ENCODE assay signal across 30 mouse cellular contexts in genomic region chr1:36768786-36769185, GRCm38 (mm10). TPM values are rescaled to one million over a fixed set of nuclear protein-coding genes. Genes with fewer than 3 reads are reported as not detected.
DNase-seq lines count a peak whose midpoint lies in the region; ATAC-seq and TF ChIP-seq lines count a peak whose summit lies in the region.
"Had no signal": no experiment of that assay in that cellular context is flagged by ENCODE, and none has a peak within 500 bp of the region (broad histone marks: within the 10 kb centered on the region; RNA-seq: fewer than 3 reads in every experiment).

No protein-coding gene starts in this region.

- H3K4me3 ChIP-seq in ES-Bruce4 (ENCODE audit: low read depth, low read length), result no peak overlapping the region
- H3K4me3 ChIP-seq in forebrain, embryonic 13.5 days, result no peak overlapping the region
- H3K4me3 ChIP-seq: embryonic facial prominence, embryonic 13.5 days; embryonic facial prominence, embryonic 15.5 days; erythroblast, embryonic 14.5 days; forebrain, embryonic 10.5 days; forebrain, embryonic 12.5 days; forebrain, embryonic 15.5 days had no signal

- H3K27me3 ChIP-seq in ES-Bruce4 (ENCODE audit: control insufficient read depth, insufficient read depth, low read length, poor library complexity, severe bottlenecking), result no peaks in the 10 kb centered on the region
- peaks cover 14% of the 10 kb centered on the region for H3K27me3 ChIP-seq in forebrain, embryonic 13.5 days
- H3K27me3 ChIP-seq: CH12.LX; forebrain, embryonic 15.5 days had no signal

- 82% methylated on average over 5 of the region's 5 CpGs for WGBS in forebrain, embryonic 13.5 days

- peak; percentile 57 for DNase-seq in CD4-positive, CD25-positive, alpha-beta regulatory T cell, adult 2 months (ENCODE audit: low read depth, low spot score)
- peak; percentile 64 for DNase-seq in induced T-regulatory cell, adult 2 months (ENCODE audit: low read depth)
- DNase-seq in lung, postnatal 10 days, result no peak
- DNase-seq in T-cell, adult 2 months (ENCODE audit: low spot score), result no peak
- DNase-seq: adrenal gland, adult 2 months; adrenal gland, postnatal 10 days; adrenal gland, postnatal 25 days; cerebellum, adult 11 months; cerebellum, adult 18-20 months; cerebellum, adult 8-10 months; cerebellum, adult 9-11 months; cerebellum, postnatal 14 days; cerebellum, postnatal 36 days; embryo, embryonic 11 days; forebrain, postnatal 0 days had no signal

- TF ChIP-seq POLR2A in ES-Bruce4 (IDR thresholded peaks at IDR 0.05; ENCODE audit: insufficient read depth, low read length), result no peak

- H3K27ac ChIP-seq in ES-Bruce4 (ENCODE audit: insufficient read depth, low read length), result peak overlapping the region; percentile 47; the same call in 1 of the 2 replicates
- H3K27ac ChIP-seq in forebrain, embryonic 13.5 days, result no peak overlapping the region
- H3K27ac ChIP-seq: embryonic facial prominence, embryonic 13.5 days; embryonic facial prominence, embryonic 15.5 days; forebrain, embryonic 10.5 days; forebrain, embryonic 12.5 days; forebrain, embryonic 15.5 days had no signal

- TF ChIP-seq CTCF in ES-Bruce4 (IDR thresholded peaks at IDR 0.05; ENCODE audit: low read depth, low read length), result no peak

- H3K36me3 ChIP-seq in ES-Bruce4 (ENCODE audit: control insufficient read depth, insufficient read depth, low read length, poor library complexity, severe bottlenecking), result no peaks in the 10 kb centered on the region
- no peaks in the 10 kb centered on the region for H3K36me3 ChIP-seq in forebrain, embryonic 13.5 days (ENCODE audit: poor library complexity, severe bottlenecking)
- H3K36me3 ChIP-seq: embryonic facial prominence, embryonic 13.5 days; embryonic facial prominence, embryonic 15.5 days; forebrain, embryonic 10.5 days; forebrain, embryonic 12.5 days; forebrain, embryonic 15.5 days had no signal

- no peak for TF ChIP-seq EP300 in ES-Bruce4 (IDR thresholded peaks at IDR 0.05; ENCODE audit: insufficient read depth, low read depth, low read length)

- no peak overlapping the region for H3K9ac ChIP-seq in ES-Bruce4 (ENCODE audit: low read depth, poor library complexity, severe bottlenecking)
- H3K9ac ChIP-seq in forebrain, embryonic 13.5 days, result no peak overlapping the region
- H3K9ac ChIP-seq: embryonic facial prominence, embryonic 13.5 days; embryonic facial prominence, embryonic 15.5 days; forebrain, embryonic 12.5 days; forebrain, embryonic 15.5 days; forebrain, postnatal 0 days had no signal

- H3K4me1 ChIP-seq in ES-Bruce4 (ENCODE audit: control insufficient read depth, insufficient read depth, low read length), result peaks cover 15% of the 10 kb centered on the region
- H3K4me1 ChIP-seq in forebrain, embryonic 13.5 days, result no peaks in the 10 kb centered on the region

- H3K9me3 ChIP-seq in ES-Bruce4 (replicated peaks; ENCODE audit: control insufficient read depth, insufficient read depth, low read length, poor library complexity, severe bottlenecking), result no peaks in the 10 kb centered on the region
- no peaks in the 10 kb centered on the region for H3K9me3 ChIP-seq in forebrain, embryonic 13.5 days (replicated peaks)
- H3K9me3 ChIP-seq: embryonic facial prominence, embryonic 13.5 days; embryonic facial prominence, embryonic 15.5 days; forebrain, embryonic 10.5 days; forebrain, embryonic 12.5 days; forebrain, embryonic 15.5 days had no signal

- ATAC-seq in forebrain, embryonic 13.5 days, result no peak
- ATAC-seq in granulocyte monocyte progenitor cell, adult 5-6 weeks (replicated peaks; ENCODE audit: poor library complexity, severe bottlenecking), result no peak
- ATAC-seq: forebrain, embryonic 15.5 days; forebrain, postnatal 0 days had no signal

- H3K4me2 ChIP-seq in forebrain, embryonic 13.5 days, result no peak overlapping the region
- H3K4me2 ChIP-seq: embryonic facial prominence, embryonic 13.5 days; embryonic facial prominence, embryonic 15.5 days; forebrain, embryonic 12.5 days; forebrain, embryonic 15.5 days had no signal

RNA-seq across cellular contexts. Expression of gene Zap70, which starts 7.2 kb away (rescaled TPM):
- polyA plus RNA-seq in ES-Bruce4 (2011; ENCODE audit: insufficient read depth, insufficient read length, low read depth, missing spikeins), result 0.68 and 1.5 TPM in 2 replicates
- 0.71 and 1.1 TPM in 2 replicates for polyA plus RNA-seq in forebrain, embryonic 13.5 days (2015; fragmentation: Nextera tagmentation; extraction: Ambion mirVana)
- total RNA-seq in granulocyte monocyte progenitor cell, adult 5-6 weeks (2014; fragmentation: Nextera tagmentation), result not detected in 2 replicates
- 0.13 TPM in 1 of 2 replicates, not detected in the other for total RNA-seq in granulocyte monocyte progenitor cell, adult 5-6 weeks (2017)
- total RNA-seq: MEL had no signal
- polyA plus RNA-seq: C2C12; erythroblast, embryonic 14.5 days had no signal

RNA-seq across cellular contexts. Expression of gene Actr1b, which starts 54.6 kb away (rescaled TPM):
- polyA plus RNA-seq in ES-Bruce4 (2011; ENCODE audit: insufficient read depth, insufficient read length, low read depth, missing spikeins), result 83.3 and 85.3 TPM in 2 replicates
- polyA plus RNA-seq in forebrain, embryonic 13.5 days (2015; fragmentation: Nextera tagmentation; extraction: Ambion mirVana), result 88.0 and 95.6 TPM in 2 replicates
- total RNA-seq in granulocyte monocyte progenitor cell, adult 5-6 weeks (2014; fragmentation: Nextera tagmentation), result 34.3 and 59.5 TPM in 2 replicates
- 30.8 and 37.7 TPM in 2 replicates for total RNA-seq in granulocyte monocyte progenitor cell, adult 5-6 weeks (2017)

RNA-seq across cellular contexts. Expression of gene 4933424G06Rik, which starts 58.8 kb away (rescaled TPM):
- 1.4 TPM in 1 of 2 replicates, not detected in the other for polyA plus RNA-seq in ES-Bruce4 (2011; ENCODE audit: insufficient read depth, insufficient read length, low read depth, missing spikeins)
- 0.69 TPM in 1 of 2 replicates, not detected in the other for polyA plus RNA-seq in forebrain, embryonic 13.5 days (2015; fragmentation: Nextera tagmentation; extraction: Ambion mirVana)
- not detected in 2 replicates for total RNA-seq in granulocyte monocyte progenitor cell, adult 5-6 weeks (2014; fragmentation: Nextera tagmentation)
- total RNA-seq in granulocyte monocyte progenitor cell, adult 5-6 weeks (2017), result not detected in 2 replicates
- total RNA-seq: adrenal gland, adult 2 months; adrenal gland, postnatal 10 days; adrenal gland, postnatal 25 days; adrenal gland, postnatal 4 days; CH12.LX; common myeloid progenitor, adult 5-6 weeks; ES-E14; forebrain, postnatal 0 days; MEL had no signal
- polyA plus RNA-seq: adrenal gland, adult 2 months; erythroblast, embryonic 14.5 days; forebrain, embryonic 10.5 days had no signal

Comparison
In these comparisons a context has a peak if more than half of its experiments do, and no peak if none do; other contexts are left out.
1. DNase-seq: peak in CD4-positive, CD25-positive, alpha-beta regulatory T cell, adult 2 months (single experiment) and induced T-regulatory cell, adult 2 months (single experiment); none in lung, postnatal 10 days (single experiment) and T-cell, adult 2 months (single experiment).